Mouse (Mus musculus): Measurements from ENCODE around the gene Sucla2.

DNA sequence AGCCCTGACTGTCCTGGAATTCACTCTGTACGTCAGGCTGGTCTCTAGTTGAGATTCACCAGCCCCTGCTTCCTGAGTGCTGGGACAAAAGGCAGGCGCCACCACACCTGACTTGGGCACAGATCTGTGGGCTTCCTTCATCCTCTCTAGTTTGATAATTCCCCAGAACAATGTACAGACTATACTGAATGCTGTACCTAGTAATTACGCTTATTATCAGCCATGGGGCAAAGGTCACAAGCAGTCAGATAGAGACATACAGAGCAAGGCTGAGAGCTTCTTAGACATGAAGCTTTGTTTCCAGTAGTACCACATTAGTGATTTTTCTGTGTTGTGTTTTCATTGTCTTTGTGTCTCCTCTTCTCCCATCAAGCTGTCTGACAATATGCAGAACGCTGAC is 46.0 kb downstream of the Sucla2 start:
- no peak for TF ChIP-seq POLR2A (IDR thresholded peaks at IDR 0.05; ENCODE audit: borderline replicate concordance, low read depth, low read length)
- no peak for TF ChIP-seq CTCF (IDR thresholded peaks at IDR 0.05; ENCODE audit: low read depth, low read length)

Data from bone marrow macrophage, adult 2 months (primary cell).